Mouse (Mus musculus) T-helper 1 cell (primary cell): Measurements from ENCODE around the gene Vmn1r90.
"Not testable (repeated sequence)": the region's sequence is repeated elsewhere in the genome, so short reads cannot be mapped to it uniquely, and the experiment has no call there.

Source experiments
- in situ Hi-C: fragments of 300-600 bp; cut with MboI, MseI; formaldehyde crosslinking; loops from one replicate; pipeline ENCODE4 v1.15.1; 2025; ENCODE audit warnings: high pct_unique_total_duplicates

The Vmn1r90 gene

DNA sequence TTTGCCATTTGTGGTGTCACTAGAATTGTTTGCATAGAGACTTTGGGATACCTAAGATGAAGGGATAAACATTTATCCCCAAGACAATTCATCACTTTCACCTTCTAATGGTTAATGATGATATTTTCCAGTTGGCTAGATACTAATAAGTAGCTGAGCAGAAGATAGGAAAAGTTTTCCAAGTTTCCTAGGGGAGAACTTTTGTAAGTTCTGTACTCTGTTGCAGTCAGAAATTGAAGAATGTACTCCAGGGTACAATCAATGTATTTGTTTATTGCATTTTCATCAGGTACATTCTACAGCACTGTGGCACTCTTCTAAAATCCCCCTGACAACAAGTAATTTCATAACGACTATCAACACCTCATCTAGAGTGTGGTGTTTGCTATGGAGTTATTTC lies at the start of gene Vmn1r90:
Gene Vmn1r90, minus strand, starts transcription at position 101 of the 400 bp plus-strand sequence.
- in situ Hi-C loops: no loop called here

DNA sequence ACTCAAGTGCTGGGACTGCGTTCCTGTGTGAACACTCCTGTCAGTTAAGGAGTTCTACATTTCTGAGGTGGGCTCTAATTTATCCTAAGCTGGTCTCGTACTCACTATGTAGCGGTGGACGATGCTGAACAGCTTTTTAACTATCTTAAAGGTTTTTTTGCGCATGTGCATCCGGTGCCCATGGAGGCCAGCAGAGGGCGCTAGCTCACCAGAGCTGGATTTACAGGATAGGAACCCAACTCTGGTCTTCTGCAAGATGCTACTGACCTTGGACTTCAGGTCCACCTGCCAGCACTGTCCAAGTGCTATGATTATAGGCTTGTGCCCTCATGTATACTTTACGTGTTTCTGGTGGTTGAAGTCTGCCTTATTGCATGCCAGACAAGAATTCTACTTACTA lies 29.7 kb upstream of the Vmn1r90 start:
- in situ Hi-C loops: not testable (repeated sequence)

DNA sequence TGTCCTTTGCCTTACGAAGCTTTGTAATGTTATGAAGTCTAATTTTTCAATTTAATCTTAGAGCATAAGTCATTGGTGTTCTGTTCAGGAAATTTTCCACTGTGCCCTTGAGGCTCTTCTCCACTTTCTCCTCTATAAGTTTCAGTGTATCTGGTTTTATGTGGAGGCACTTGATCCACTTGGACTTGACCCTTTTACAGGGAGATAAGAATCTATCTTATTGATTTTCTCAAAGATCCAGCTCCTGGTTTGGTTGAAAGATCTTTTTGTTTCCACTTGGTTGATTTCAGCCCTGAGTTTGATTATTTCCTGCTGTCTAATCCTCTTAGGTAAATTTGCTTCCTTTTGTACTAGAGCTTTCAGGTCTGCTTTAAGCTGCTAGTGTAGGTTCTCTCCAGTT lies 11.0 kb downstream of the Vmn1r90 start:
- in situ Hi-C loops: no loop called here

- in situ Hi-C loops: no loop called here
These were observed 38.0 kb downstream of the Vmn1r90 start for GRCm38 (mm10) chr7:14525280-14525679.

GRCm38 (mm10) chr7:14522636-14523035 lies 40.7 kb downstream of the Vmn1r90 start:
- in situ Hi-C loops: no loop called here

GRCm38 (mm10) chr7:14518301-14518700 lies 45.0 kb downstream of the Vmn1r90 start:
- in situ Hi-C loops: no loop called here
